Mouse (Mus musculus) hindbrain, embryonic 15.5 days (tissue): Measurements from ENCODE around the gene Ptgs1. TPM values are rescaled to one million over a fixed set of nuclear protein-coding genes. Genes with fewer than 3 reads are reported as not detected.

ENCODE experiments used
- ATAC-seq: fragments of 200-750 bp; cut with Nextera tagmentation; 2 replicates; pipeline ENCODE4 v1.8.0; 2017; ENCODE audit warnings: low read depth, moderate number of reproducible peaks, moderate TSS enrichment; ENCODE audit not compliant: low FRiP score
- H3K27ac ChIP-seq: fragments of 300-500 bp; sonication (generic); replicated peaks from 2 replicates; pipeline ENCODE4 v1.5.1; 2015; ENCODE audit warnings: mild to moderate bottlenecking, inconsistent platforms
- H3K27me3 ChIP-seq: fragments of 300-500 bp; sonication (generic); 2 replicates; pipeline ENCODE4 v1.6.1; 2015; ENCODE audit warnings: control low read depth, inconsistent platforms
- H3K36me3 ChIP-seq: fragments of 300-500 bp; sonication (generic); 2 replicates; pipeline ENCODE4 v1.6.1; 2015; ENCODE audit warnings: control low read depth, inconsistent platforms
- H3K4me1 ChIP-seq: fragments of 300-500 bp; sonication (generic); replicated peaks from 2 replicates; pipeline ENCODE4 v1.6.1; 2015; ENCODE audit warnings: control low read depth, inconsistent platforms
- H3K4me2 ChIP-seq: fragments of 300-500 bp; sonication (generic); 2 replicates; pipeline ENCODE4 v1.6.1; 2015; ENCODE audit warnings: moderate library complexity, mild to moderate bottlenecking, inconsistent platforms
- H3K4me3 ChIP-seq: fragments of 300-500 bp; sonication (generic); 2 replicates; pipeline ENCODE4 v1.5.1; 2015; ENCODE audit warnings: mild to moderate bottlenecking, inconsistent platforms
- H3K9ac ChIP-seq: fragments of 300-500 bp; sonication (generic); 2 replicates; pipeline ENCODE4 v1.6.1; 2015; ENCODE audit warnings: inconsistent platforms
- H3K9me3 ChIP-seq: fragments of 300-500 bp; sonication (generic); 2 replicates; pipeline ENCODE4 v1.6.1; 2016; ENCODE audit warnings: control low read depth, inconsistent platforms
- WGBS: fragments of 180-500 bp; shearing (Covaris S2); methylation state at CpG from one replicate; pipeline ENCODE4 v1.1.7; 2015; 5-methylcytosine and 5-hydroxymethylcytosine counted together
- polyA plus RNA-seq: library from polyadenylated mRNA; unstranded; fragments of >200 nt; fragmentation: Nextera tagmentation; extraction: Ambion mirVana; gene quantifications from 2 replicates; pipeline ENCODE4 v1.2.1, GENCODE M21; 2015

The Ptgs1 gene
- polyA plus RNA-seq, 1 experiment from 2014 or later, result 5.0 TPM

- H3K4me3 ChIP-seq, result no peak overlapping the region
- H3K27me3 ChIP-seq, result no peaks in the 10 kb centered on the region
- H3K9ac ChIP-seq, result no peak overlapping the region
Measured at GRCm38 (mm10) chr2:36236889-36237288, 6.7 kb downstream of the Ptgs1 start.

GRCm38 (mm10) chr2:36237557-36237956 is 7.3 kb downstream of the Ptgs1 start:
- Histone ChIP-seq H3K4me2 (no peak overlapping the region), H3K27me3 (no peaks in the 10 kb centered on the region), H3K4me3 (no peak overlapping the region), H3K9me3 (no peaks in the 10 kb centered on the region), H3K4me1 (peaks cover 6% of the 10 kb centered on the region; the same call in 1 of the 2 replicates), H3K9ac (no peak overlapping the region), H3K27ac (no peak overlapping the region), H3K36me3 (no peaks in the 10 kb centered on the region)
- ATAC-seq, result no peak
- 94% methylated on average over 6 of the region's 6 CpGs for WGBS

More at GRCm38 (mm10) chr2:36236889-36237288, 6.7 kb downstream of the Ptgs1 start:
- Histone ChIP-seq H3K4me2 (no peak overlapping the region), H3K9me3 (no peaks in the 10 kb centered on the region), H3K4me1 (peaks cover 6% of the 10 kb centered on the region; the same call in 1 of the 2 replicates), H3K36me3 (no peaks in the 10 kb centered on the region), H3K27ac (no peak overlapping the region)
- WGBS, result 85% methylated on average over 5 of the region's 5 CpGs
- no peak for ATAC-seq

GRCm38 (mm10) chr2:36238467-36238866 is 8.2 kb downstream of the Ptgs1 start:
- Histone ChIP-seq H3K4me1 (peaks cover 6% of the 10 kb centered on the region; the same call in 1 of the 2 replicates), H3K27me3 (no peaks in the 10 kb centered on the region), H3K27ac (no peak overlapping the region), H3K9me3 (no peaks in the 10 kb centered on the region), H3K4me2 (no peak overlapping the region), H3K36me3 (no peaks in the 10 kb centered on the region), H3K9ac (no peak overlapping the region), H3K4me3 (no peak overlapping the region)
- WGBS, result 76% methylated on average over 3 of the region's 3 CpGs
- no peak for ATAC-seq

- Histone ChIP-seq H3K36me3 (no peaks in the 10 kb centered on the region), H3K9ac (no peak overlapping the region), H3K4me3 (no peak overlapping the region), H3K4me2 (no peak overlapping the region), H3K27ac (no peak overlapping the region), H3K9me3 (no peaks in the 10 kb centered on the region), H3K4me1 (peaks cover 6% of the 10 kb centered on the region; the same call in 1 of the 2 replicates), H3K27me3 (no peaks in the 10 kb centered on the region)
- ATAC-seq, result no peak
- WGBS, result 89% methylated on average over 2 of the region's 2 CpGs
Measured at GRCm38 (mm10) chr2:36238951-36239350, 8.7 kb downstream of the Ptgs1 start.

- no peaks in the 10 kb centered on the region for H3K4me1 ChIP-seq
- no peak overlapping the region for H3K9ac ChIP-seq
- H3K36me3 ChIP-seq, result no peaks in the 10 kb centered on the region
- H3K4me2 ChIP-seq, result no peak overlapping the region
- 86% methylated on average over 13 of the region's 13 CpGs for WGBS
- no peaks in the 10 kb centered on the region for H3K9me3 ChIP-seq
- ATAC-seq, result no peak
- H3K4me3 ChIP-seq, result no peak overlapping the region
- H3K27me3 ChIP-seq, result no peaks in the 10 kb centered on the region
- H3K27ac ChIP-seq, result no peak overlapping the region
Measured at GRCm38 (mm10) chr2:36242514-36242913, 12.3 kb downstream of the Ptgs1 start.

- Histone ChIP-seq H3K27me3 (no peaks in the 10 kb centered on the region), H3K4me1 (no peaks in the 10 kb centered on the region), H3K9ac (no peak overlapping the region), H3K4me3 (no peak overlapping the region), H3K4me2 (no peak overlapping the region), H3K36me3 (no peaks in the 10 kb centered on the region), H3K9me3 (no peaks in the 10 kb centered on the region), H3K27ac (no peak overlapping the region)
- 88% methylated on average over 9 of the region's 9 CpGs for WGBS
- no peak for ATAC-seq
Measured at GRCm38 (mm10) chr2:36243296-36243891, 13.2 kb downstream of the Ptgs1 start.

- 59% methylated on average over 5 of the region's 5 CpGs for WGBS
Measured at GRCm38 (mm10) chr2:36243892-36244309, 13.7 kb downstream of the Ptgs1 start.

GRCm38 (mm10) chr2:36244705-36245104 is 14.5 kb downstream of the Ptgs1 start:
- Histone ChIP-seq H3K27me3 (no peaks in the 10 kb centered on the region), H3K9me3 (no peaks in the 10 kb centered on the region), H3K4me3 (no peak overlapping the region), H3K36me3 (no peaks in the 10 kb centered on the region), H3K9ac (no peak overlapping the region), H3K27ac (no peak overlapping the region), H3K4me1 (no peaks in the 10 kb centered on the region), H3K4me2 (no peak overlapping the region)
- ATAC-seq, result no peak
- 93% methylated on average over 3 of the region's 3 CpGs for WGBS

More at GRCm38 (mm10) chr2:36243892-36244309, 13.7 kb downstream of the Ptgs1 start:
- no peak overlapping the region for H3K27ac ChIP-seq
- no peaks in the 10 kb centered on the region for H3K36me3 ChIP-seq
- no peak overlapping the region for H3K4me2 ChIP-seq
- no peak for ATAC-seq
- H3K9ac ChIP-seq, result no peak overlapping the region
- no peak overlapping the region for H3K4me3 ChIP-seq
- no peaks in the 10 kb centered on the region for H3K4me1 ChIP-seq
- no peaks in the 10 kb centered on the region for H3K27me3 ChIP-seq
- H3K9me3 ChIP-seq, result no peaks in the 10 kb centered on the region

- H3K9ac ChIP-seq, result no peak overlapping the region
- no peak overlapping the region for H3K4me2 ChIP-seq
- ATAC-seq, result no peak
- H3K36me3 ChIP-seq, result no peaks in the 10 kb centered on the region
- H3K4me1 ChIP-seq, result no peaks in the 10 kb centered on the region
- no peaks in the 10 kb centered on the region for H3K27me3 ChIP-seq
- H3K27ac ChIP-seq, result no peak overlapping the region
- H3K9me3 ChIP-seq, result no peaks in the 10 kb centered on the region
- H3K4me3 ChIP-seq, result no peak overlapping the region
- WGBS, result 81% methylated on average over 3 of the region's 3 CpGs
Measured at GRCm38 (mm10) chr2:36247964-36248363, 17.7 kb downstream of the Ptgs1 start.

- Histone ChIP-seq H3K4me1 (no peaks in the 10 kb centered on the region), H3K4me3 (no peak overlapping the region), H3K27ac (no peak overlapping the region), H3K27me3 (no peaks in the 10 kb centered on the region), H3K9ac (no peak overlapping the region), H3K36me3 (no peaks in the 10 kb centered on the region), H3K4me2 (no peak overlapping the region), H3K9me3 (no peaks in the 10 kb centered on the region)
- 80% methylated on average over 8 of the region's 8 CpGs for WGBS
- no peak for ATAC-seq
Measured at GRCm38 (mm10) chr2:36251156-36251555, 20.9 kb downstream of the Ptgs1 start.

GRCm38 (mm10) chr2:36252505-36252904 is 22.3 kb downstream of the Ptgs1 start:
- no peaks in the 10 kb centered on the region for H3K36me3 ChIP-seq
- no peak overlapping the region for H3K4me2 ChIP-seq

GRCm38 (mm10) chr2:36254445-36254844 is 24.2 kb downstream of the Ptgs1 start:
- no peak overlapping the region for H3K4me3 ChIP-seq
- WGBS, result 77% methylated on average over 2 of the region's 2 CpGs
- no peak for ATAC-seq
- H3K4me1 ChIP-seq, result no peaks in the 10 kb centered on the region
- H3K9ac ChIP-seq, result no peak overlapping the region
- H3K4me2 ChIP-seq, result no peak overlapping the region
- H3K27ac ChIP-seq, result no peak overlapping the region
- no peaks in the 10 kb centered on the region for H3K27me3 ChIP-seq
- H3K9me3 ChIP-seq, result no peaks in the 10 kb centered on the region
- H3K36me3 ChIP-seq, result no peaks in the 10 kb centered on the region

More at GRCm38 (mm10) chr2:36252505-36252904, 22.3 kb downstream of the Ptgs1 start:
- no peak overlapping the region for H3K27ac ChIP-seq
- WGBS, result 97% methylated on average over 4 of the region's 4 CpGs
- H3K27me3 ChIP-seq, result no peaks in the 10 kb centered on the region
- no peaks in the 10 kb centered on the region for H3K4me1 ChIP-seq
- ATAC-seq, result no peak
- no peak overlapping the region for H3K9ac ChIP-seq
- no peak overlapping the region for H3K4me3 ChIP-seq
- no peaks in the 10 kb centered on the region for H3K9me3 ChIP-seq

- no peak overlapping the region for H3K27ac ChIP-seq
- H3K4me1 ChIP-seq, result no peaks in the 10 kb centered on the region
- no peak overlapping the region for H3K9ac ChIP-seq
- no peaks in the 10 kb centered on the region for H3K27me3 ChIP-seq
- H3K4me3 ChIP-seq, result no peak overlapping the region
- ATAC-seq, result no peak
- H3K36me3 ChIP-seq, result no peaks in the 10 kb centered on the region
- no peaks in the 10 kb centered on the region for H3K9me3 ChIP-seq
- no peak overlapping the region for H3K4me2 ChIP-seq
Measured at GRCm38 (mm10) chr2:36256931-36257330, 26.7 kb downstream of the Ptgs1 start.
